Mouse (Mus musculus): ENCODE measurements around the gene Kcng4.

GRCm38 (mm10) chr8:119622555-119622954, 12.9 kb downstream of the Kcng4 start:
- TF ChIP-seq CTCF (IDR thresholded peaks at IDR 0.05), result no peak
- no peak for TF ChIP-seq EP300 (IDR thresholded peaks at IDR 0.05)
